Mouse (Mus musculus): Measurements from ENCODE around the gene Rhbdl1.
A peak's percentile ranks its signal among the peaks of the same experiment; 100 is the strongest.

DNA sequence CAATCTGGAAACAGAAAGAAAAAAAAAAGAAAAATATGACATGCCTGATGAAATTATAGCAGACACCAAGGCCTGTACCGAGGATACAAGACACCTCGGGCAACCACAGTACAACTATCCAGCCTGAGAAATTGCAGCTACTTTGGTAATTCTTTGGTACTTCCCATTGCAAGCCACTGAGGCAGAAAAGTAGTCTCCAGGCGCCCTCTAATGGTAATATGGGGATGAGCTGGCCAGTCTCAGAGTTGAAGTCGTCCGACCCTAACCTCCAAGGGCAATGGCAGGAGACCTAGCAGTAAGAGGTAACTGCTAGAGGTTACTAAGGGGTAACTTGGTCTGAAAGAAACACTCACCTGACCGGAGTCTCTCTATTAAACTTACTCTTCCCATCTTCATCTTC, 36.1 kb downstream of the Rhbdl1 start:
- TF ChIP-seq POLR2A (IDR thresholded peaks at IDR 0.05; ENCODE audit: borderline replicate concordance, low read depth, low read length) (no peak), CTCF (IDR thresholded peaks at IDR 0.05; ENCODE audit: low read depth, low read length) (peak; percentile 55)
